Mouse (Mus musculus): ENCODE measurements around the gene S1pr3. TPM values are rescaled to one million over a fixed set of nuclear protein-coding genes. Genes with fewer than 3 reads are reported as not detected.

The S1pr3 gene
- total RNA-seq, 2 experiments from 2014 or later: 17.9 to 18.4 TPM

DNA sequence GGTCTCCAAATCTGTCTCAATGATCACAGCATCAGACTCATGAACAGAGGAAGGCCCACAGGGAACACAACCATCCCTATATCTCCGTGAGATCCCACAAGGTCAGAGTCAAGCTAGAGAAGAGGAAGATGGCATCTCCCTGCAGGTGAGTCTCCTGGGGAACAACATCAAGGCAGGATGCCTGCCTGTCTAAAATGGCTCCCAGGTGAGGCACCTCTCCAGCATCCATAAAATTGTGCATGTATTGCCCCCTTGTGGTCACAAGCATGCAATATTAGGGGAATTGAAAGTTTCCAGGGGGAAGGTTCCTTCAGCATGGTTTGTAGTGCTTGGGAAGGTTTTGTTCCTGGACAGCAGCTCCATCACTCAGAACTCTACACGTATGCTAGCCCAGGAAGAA is 26.0 kb downstream of the S1pr3 start:
- intact Hi-C loops (cut with DNase I): no loop called here
- DNase-seq: no peak

DNA sequence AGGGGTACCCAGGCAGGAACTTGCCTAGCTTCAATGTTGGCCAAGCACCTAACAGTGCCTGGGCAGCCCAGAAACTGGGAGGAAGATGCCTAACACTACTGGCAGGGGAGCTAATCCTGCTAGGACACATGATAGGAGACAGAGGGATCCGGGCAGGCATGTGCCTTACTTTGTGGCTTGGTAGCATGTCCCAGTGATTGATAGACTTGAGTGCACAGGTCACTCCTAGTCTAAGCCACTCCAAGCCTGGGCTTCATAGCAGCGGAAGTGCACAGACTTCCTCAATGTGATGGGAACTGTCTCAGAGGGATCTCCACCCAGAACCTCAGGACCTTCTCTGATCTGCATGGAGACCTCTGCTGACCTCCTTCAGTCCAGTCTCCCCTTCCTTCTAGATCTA is 26.7 kb downstream of the S1pr3 start:
- intact Hi-C loops (cut with DNase I): no loop called here
- no peak for DNase-seq

DNA sequence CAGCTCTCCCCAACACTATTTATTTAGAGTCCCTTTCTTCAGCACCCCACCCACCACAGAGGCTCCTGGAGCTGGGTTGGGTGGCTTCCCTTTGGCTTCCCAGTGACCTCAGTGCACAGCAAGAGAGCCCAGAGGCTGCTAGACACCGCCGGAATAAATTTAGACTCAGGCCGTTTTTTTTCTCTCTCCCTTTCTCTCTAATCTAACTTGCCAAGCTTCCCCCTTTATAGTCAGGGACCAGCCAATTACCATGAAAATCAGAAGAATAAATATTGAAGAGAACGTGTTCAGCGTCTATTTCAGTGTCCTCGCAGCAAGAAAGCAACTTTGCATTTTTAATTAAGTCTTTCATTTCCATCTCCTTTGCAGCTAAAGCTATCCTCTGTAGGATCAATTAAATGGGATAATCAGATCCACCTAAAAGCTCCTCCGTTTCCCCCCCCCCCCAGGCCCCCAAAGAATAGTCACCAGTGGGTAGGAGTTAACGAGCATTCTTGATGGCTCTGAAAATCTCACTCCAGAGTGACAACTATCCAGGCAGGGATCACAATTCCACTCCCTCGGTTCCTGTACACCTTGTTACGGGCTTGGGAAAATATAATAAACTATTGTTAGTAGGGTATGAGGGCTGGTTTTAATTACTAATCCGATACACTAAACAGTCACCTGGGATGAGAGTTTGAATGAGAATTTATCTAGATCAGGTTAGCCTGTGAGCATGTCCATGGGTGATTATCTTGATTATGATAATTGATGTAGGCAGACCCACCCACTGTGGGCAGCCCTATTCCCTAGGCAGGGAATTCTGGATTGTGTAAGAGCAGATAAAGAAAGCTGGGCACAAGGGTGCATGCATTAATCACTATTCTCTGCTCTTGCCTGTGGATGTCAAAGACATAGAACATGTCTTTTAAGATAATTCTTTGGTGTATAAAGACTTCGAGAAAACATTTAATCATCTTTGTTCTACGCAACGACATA is 29.0 kb downstream of the S1pr3 start:
- no peak for DNase-seq
- intact Hi-C loops (cut with DNase I): no loop called here

GRCm38 (mm10) chr13:51442922-51443321 is 34.5 kb downstream of the S1pr3 start:
- intact Hi-C loops (cut with DNase I): no loop called here
- DNase-seq: no peak

GRCm38 (mm10) chr13:51446550-51446949 is 38.1 kb downstream of the S1pr3 start:
- DNase-seq: no peak
- intact Hi-C loops (cut with DNase I): no loop called here

GRCm38 (mm10) chr13:51456190-51456878 is 47.9 kb downstream of the S1pr3 start:
- intact Hi-C loops (cut with DNase I): no loop called here
- DNase-seq: no peak

- DNase-seq: no peak
- intact Hi-C loops (cut with DNase I): no loop called here
Observed at GRCm38 (mm10) chr13:51464294-51464693, 55.9 kb downstream of the S1pr3 start.

DNA sequence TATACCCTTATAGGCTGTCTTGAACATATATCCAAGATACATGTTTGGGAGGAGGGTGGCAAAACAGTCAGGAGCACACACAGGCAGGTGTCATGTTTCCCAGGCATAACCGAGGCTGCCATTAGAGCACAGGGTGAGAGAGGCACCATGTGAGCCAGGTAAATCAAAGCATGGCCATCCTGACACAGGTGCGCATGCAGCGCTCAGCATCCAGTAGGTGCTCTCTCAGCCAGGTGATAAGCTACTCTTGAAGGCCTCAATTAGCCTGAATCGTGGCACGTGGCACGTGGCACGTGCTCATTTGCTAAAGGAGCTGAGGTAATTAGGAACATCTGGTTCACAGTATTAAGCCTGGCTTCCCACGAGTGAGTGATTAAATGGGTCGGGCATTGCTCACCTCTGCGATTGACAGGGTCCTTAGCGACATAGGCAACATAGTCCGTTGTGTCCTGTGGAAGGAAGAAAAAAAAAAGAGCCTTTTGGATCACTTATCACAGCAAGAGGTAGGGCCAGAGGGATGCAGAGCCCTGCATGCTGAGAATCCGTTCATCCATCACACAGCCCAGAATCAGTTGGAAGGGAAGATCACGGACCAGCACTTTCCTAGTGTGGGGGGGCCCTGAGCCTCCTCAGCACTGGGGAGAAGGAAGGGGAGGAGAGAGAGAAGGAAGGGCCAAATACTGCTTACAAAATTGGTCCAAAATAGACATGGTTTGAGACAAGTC is 57.8 kb downstream of the S1pr3 start:
- intact Hi-C loops (cut with DNase I): no loop called here
- no peak for DNase-seq

- intact Hi-C loops (cut with DNase I): no loop called here
Observed at GRCm38 (mm10) chr13:51468697-51469250, 60.3 kb downstream of the S1pr3 start.

More at GRCm38 (mm10) chr13:51468697-51469250, 60.3 kb downstream of the S1pr3 start:
- DNase-seq: no peak

Other genes with a start within 250 kb of the S1pr3 start
- 1 to 10 TPM; 1.1 to 1.4 TPM for gene Nxnl2, start 237.6 kb upstream of the S1pr3 start, total RNA-seq (2021)
- gene Shc3, start 160.8 kb downstream of the S1pr3 start, total RNA-seq (2021): 1 to 10 TPM; 2.6 to 3.0 TPM
- 10 to 100 TPM in 1 of 2 experiments, 1 to 10 TPM in 1; 7.1 to 13.9 TPM for gene Cks2, start 236.6 kb downstream of the S1pr3 start, total RNA-seq (2021)
- 10 to 100 TPM; 18.3 to 20.6 TPM for gene Secisbp2, start 243.1 kb downstream of the S1pr3 start, total RNA-seq (2021)

Data from heart, postnatal 14 days (tissue).